Mouse (Mus musculus) activated CD4-positive, CD25-positive, alpha-beta regulatory T cell, adult 4 months (primary cell): Measurements from ENCODE around the gene Ints11. TPM values are rescaled to one million over a fixed set of nuclear protein-coding genes. Genes with fewer than 3 reads are reported as not detected.

Source experiments
- ATAC-seq: one replicate; pipeline ENCODE4 v1.8.0; 2017
- polyA plus RNA-seq, 2 experiments: library from polyadenylated mRNA; unstranded; fragments of 100-300 nt; shearing (Covaris generic); gene quantifications; one replicate each; pipeline ENCODE4 v1.2.1; 2017

Ints11 gene
- polyA plus RNA-seq, 2 experiments from 2014 or later, result 82.2 to 87.0 TPM

GRCm38 (mm10) chr4:155892438-155893211 lies 23.3 kb downstream of the Ints11 start:
- ATAC-seq, result no peak

DNA sequence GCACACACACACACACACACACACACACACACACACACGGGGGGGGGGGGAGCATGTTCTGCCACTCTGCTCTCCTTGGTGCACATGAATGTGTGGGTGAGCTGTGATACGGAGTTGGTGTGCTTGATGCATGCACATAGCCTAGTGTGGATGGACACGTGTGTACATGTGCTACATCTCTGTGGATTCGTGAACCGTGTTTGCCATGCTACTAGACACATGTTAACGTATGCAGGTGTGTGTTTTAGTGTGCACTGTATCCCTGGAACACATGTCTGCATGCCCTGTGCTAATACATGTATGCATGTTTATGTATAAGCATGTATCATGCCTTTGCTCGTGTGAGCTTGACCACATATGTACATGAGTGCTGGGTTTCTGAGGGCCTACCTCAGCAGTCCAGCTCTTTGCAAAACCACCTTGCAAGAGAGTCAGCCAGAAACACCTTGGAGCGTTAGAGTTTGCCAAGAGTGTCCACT lies 23.9 kb downstream of the Ints11 start:
- no peak for ATAC-seq

- ATAC-seq, result no peak
Observed at GRCm38 (mm10) chr4:155894311-155894881, 25.1 kb downstream of the Ints11 start.

DNA sequence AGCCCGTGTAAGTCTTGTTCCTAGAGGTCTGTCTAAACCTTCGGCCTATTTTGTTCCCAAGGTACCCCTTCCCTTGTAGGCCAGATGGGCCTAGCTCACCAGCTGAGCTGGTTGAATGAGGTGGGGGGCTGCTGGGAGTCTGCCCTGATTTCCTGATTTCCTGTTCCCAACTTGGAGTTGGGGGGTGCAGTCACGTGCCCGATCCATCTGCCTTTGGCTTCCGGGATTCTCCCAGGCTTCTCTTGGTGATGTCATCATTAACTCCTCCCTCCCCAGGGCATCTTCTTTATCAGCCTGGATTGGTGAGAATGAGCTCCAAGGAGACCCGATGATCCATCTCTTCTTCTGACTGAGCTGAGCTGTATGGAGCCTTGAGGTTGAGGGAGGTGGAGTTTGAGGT lies 25.9 kb downstream of the Ints11 start:
- ATAC-seq, result no peak

DNA sequence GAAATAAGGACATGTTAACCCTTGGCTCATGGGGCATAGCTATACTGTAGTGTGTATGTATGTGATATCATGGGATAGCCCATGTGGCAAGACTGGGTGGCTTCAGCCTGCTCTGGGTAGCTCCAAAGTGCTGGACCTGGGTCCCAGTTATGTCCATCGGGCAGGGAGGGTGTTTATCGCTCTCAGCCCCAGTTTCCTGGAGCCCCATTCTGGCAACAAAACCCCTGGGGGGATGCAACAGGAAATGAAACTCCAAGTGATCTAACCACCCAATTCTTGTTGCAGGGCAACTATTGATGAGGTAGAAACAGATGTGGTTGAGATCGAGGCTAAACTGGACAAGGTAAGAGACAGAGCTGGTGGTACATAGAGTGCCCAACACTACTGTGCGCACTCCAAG lies 26.5 kb downstream of the Ints11 start:
- ATAC-seq, result no peak

- no peak for ATAC-seq
Observed at GRCm38 (mm10) chr4:155896461-155896860, 27.1 kb downstream of the Ints11 start.

GRCm38 (mm10) chr4:155898318-155898717 lies 29.0 kb downstream of the Ints11 start:
- no peak for ATAC-seq

DNA sequence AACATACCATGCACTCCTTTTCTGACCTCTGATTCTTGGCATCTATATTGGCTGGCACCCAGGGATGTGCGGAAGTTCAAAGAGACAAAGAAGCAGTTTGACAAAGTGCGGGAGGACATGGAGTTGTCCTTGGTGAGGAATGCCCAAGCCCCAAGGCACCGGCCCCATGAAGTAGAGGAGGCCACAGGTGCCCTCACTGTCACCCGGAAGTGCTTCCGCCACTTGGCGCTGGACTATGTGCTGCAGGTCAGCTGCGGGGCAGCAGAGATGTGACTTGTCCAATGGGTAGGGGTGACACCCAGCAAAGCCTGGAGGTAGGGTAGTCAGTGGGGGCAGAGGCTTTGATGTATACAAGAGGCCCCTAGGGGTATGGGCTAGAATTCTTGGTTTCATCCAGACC lies 30.0 kb downstream of the Ints11 start:
- no peak for ATAC-seq

GRCm38 (mm10) chr4:155901205-155901604 lies 31.9 kb downstream of the Ints11 start:
- ATAC-seq, result no peak

- ATAC-seq, result no peak
Observed at GRCm38 (mm10) chr4:155903246-155903645, 33.9 kb downstream of the Ints11 start.

- no peak for ATAC-seq
Observed at GRCm38 (mm10) chr4:155904318-155905102, 35.2 kb downstream of the Ints11 start.

DNA sequence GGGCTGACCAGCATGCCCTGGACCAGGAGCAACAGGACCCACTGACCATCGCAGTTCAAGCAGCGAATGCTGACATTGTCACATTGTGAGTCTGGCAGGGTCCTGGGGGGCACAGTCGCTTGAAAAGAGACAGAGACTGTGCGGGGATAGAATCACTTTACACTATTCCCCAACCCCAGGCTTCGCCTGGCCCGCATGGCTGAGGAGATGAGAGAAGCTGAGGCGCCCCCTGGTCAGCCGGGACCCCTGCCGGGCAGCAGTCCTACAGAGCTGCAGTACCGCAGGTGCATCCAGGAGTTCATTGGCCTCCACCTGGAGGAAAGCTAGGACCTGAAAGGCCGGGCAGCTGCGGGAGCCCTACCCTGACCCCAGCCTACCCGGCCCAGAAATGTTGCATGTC lies 36.3 kb downstream of the Ints11 start:
- ATAC-seq, result no peak

DNA sequence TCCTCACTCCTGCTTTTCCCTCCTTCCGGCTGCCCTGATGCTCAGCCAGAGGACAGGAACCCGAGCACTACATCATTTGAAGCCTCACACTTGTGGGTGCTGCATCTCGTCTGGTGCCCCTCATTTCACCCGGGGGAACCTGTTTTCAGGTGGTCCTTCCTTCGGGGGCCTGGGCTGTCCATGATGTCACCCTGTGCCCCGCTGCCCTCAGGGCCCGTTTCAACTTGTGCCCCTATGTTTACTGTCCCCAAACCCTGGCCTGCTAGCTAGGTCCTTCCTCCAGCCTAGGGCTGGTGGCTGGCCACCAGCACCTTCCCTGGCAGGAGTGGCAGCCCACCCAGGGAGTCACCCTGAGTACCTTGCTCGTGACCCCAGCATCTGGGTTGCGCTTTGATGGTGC lies 36.8 kb downstream of the Ints11 start:
- ATAC-seq, result no peak

DNA sequence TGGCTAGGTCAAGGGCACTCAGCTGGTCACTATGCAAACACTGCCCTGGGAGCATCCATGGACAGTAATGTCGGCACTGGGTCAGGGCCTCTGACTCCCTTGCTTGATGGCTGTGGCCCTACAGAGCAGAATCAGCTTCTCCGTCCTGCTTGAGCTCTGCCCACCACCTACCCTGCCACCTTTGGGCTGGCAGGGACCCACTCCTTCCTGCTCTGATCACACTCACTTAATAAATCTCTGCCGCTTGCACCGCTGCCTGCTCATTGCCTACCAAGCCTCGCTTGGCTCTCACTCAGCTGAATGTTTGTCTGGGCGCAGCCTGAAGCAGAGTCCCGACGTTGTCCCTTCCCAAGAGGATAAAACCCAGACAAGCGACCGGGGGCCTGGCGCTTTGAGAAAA lies 37.7 kb downstream of the Ints11 start:
- ATAC-seq, result no peak

- ATAC-seq, result no peak
Observed at GRCm38 (mm10) chr4:155908281-155908680, 38.9 kb downstream of the Ints11 start.

DNA sequence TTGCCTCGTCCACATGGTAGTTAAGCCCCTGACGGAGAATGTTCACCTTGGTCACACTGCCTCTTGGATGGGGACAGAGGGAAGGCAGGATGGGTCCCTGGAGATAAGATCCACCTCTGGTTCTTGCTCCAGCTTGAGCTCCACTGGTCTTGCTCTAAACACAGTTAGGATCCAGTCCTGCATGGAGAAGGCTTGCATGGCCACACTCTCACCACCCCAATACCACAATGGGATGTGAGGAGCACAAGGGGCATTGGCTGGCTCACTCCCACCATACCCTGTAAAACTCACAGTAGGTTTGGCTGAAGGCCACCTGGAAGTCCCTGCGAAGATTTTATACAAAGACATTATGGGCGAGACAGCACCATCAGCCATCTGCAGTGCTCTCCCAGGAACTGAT lies 39.4 kb downstream of the Ints11 start:
- ATAC-seq, result no peak

DNA sequence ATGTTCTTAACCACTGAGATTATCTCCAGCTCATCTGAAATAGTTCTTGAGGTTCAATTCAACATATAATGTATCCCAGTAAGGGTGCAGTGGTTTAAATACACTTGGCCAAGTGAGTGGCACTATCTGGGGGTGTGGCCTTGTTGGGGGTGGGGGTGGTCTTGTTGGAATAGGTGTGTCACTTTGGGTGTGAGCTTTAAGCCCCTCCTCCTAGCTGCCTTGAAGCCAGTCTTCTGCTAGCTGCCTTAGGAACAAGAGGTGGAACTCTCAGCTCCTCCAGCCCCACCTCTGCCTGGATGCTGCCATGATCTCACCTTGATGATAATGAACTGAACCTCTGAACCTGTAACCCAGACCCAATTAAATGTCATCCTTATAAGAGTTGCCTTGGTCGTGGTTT lies 62.7 kb downstream of the Ints11 start:
- ATAC-seq, result no peak

Other genes starting within 250 kb of the Ints11 start
- 10 to 100 TPM; 74.7 to 99.8 TPM for gene Cdk11b, start 244.7 kb upstream of the Ints11 start, polyA plus RNA-seq
- not detected for gene Gm10563, start 224.1 kb upstream of the Ints11 start, polyA plus RNA-seq
- gene Mmp23, start 216.2 kb upstream of the Ints11 start, polyA plus RNA-seq, result not detected
- 1 to 10 TPM; 2.2 to 6.4 TPM for gene Mib2, start 200.3 kb upstream of the Ints11 start, polyA plus RNA-seq
- 1 to 10 TPM; 1.2 to 1.9 TPM for gene Fndc10, start 175.2 kb upstream of the Ints11 start, polyA plus RNA-seq
- gene Ssu72, start 164.7 kb upstream of the Ints11 start, polyA plus RNA-seq, result 100 to 1,000 TPM; 158 to 181 TPM
- under 1 TPM in 1 of 2 experiments, not detected in 1; 0.22 TPM for gene Tmem240, start 134.7 kb upstream of the Ints11 start, polyA plus RNA-seq
- 10 to 100 TPM; 16.3 to 21.0 TPM for gene Atad3a, start 108.5 kb upstream of the Ints11 start, polyA plus RNA-seq
- under 1 TPM in 1 of 2 experiments, not detected in 1; 0.09 TPM for gene Vwa1, start 94.8 kb upstream of the Ints11 start, polyA plus RNA-seq
- under 1 TPM in 1 of 2 experiments, not detected in 1; 0.16 TPM for gene Tmem88b, start 83.7 kb upstream of the Ints11 start, polyA plus RNA-seq
- not detected for gene Ankrd65, start 79.1 kb upstream of the Ints11 start, polyA plus RNA-seq
- 100 to 1,000 TPM; 160 to 164 TPM for gene Mrpl20, start 66.7 kb upstream of the Ints11 start, polyA plus RNA-seq
- gene Ccnl2, start 57.1 kb upstream of the Ints11 start, polyA plus RNA-seq, result 100 to 1,000 TPM; 115 to 122 TPM
- gene Aurkaip1, start 38.3 kb upstream of the Ints11 start, polyA plus RNA-seq, result 100 to 1,000 TPM; 216 TPM
- gene Mxra8, start 29.9 kb upstream of the Ints11 start, polyA plus RNA-seq, result 1 to 10 TPM; 4.1 to 9.9 TPM
- 1 to 10 TPM; 2.1 to 2.7 TPM for gene Dvl1, start 22.1 kb upstream of the Ints11 start, polyA plus RNA-seq
- gene Tas1r3, start 6.2 kb upstream of the Ints11 start, polyA plus RNA-seq, result under 1 TPM; 0.16 to 0.25 TPM
- 10 to 100 TPM; 17.7 to 18.0 TPM for gene Cptp, start 106 bp upstream of the Ints11 start, polyA plus RNA-seq
- 10 to 100 TPM; 12.6 to 25.3 TPM for gene Pusl1, start 22.2 kb downstream of the Ints11 start, polyA plus RNA-seq
- 1 to 10 TPM; 4.9 to 6.5 TPM for gene Acap3, start 22.3 kb downstream of the Ints11 start, polyA plus RNA-seq
- 10 to 100 TPM; 32.1 to 39.5 TPM for gene Ube2j2, start 74.3 kb downstream of the Ints11 start, polyA plus RNA-seq
- gene C1qtnf12, start 92.8 kb downstream of the Ints11 start, polyA plus RNA-seq, result 1 to 10 TPM; 2.5 to 5.7 TPM
- gene B3galt6, start 123.1 kb downstream of the Ints11 start, polyA plus RNA-seq, result under 1 TPM; 0.90 to 0.95 TPM
- 100 to 1,000 TPM; 464 to 478 TPM for gene Sdf4, start 123.3 kb downstream of the Ints11 start, polyA plus RNA-seq
- gene Tnfrsf4, start 144.3 kb downstream of the Ints11 start, polyA plus RNA-seq, result 100 to 1,000 TPM; 802 to 961 TPM
- 100 to 1,000 TPM; 770 to 845 TPM for gene Tnfrsf18, start 156.6 kb downstream of the Ints11 start, polyA plus RNA-seq
- not detected for gene Ttll10, start 189.9 kb downstream of the Ints11 start, polyA plus RNA-seq
- 10 to 100 TPM; 14.9 to 19.3 TPM for gene 9430015G10Rik, start 240.4 kb downstream of the Ints11 start, polyA plus RNA-seq